Comparison of ENCODE assay signal across 24 mouse cellular contexts in the genomic region with DNA sequence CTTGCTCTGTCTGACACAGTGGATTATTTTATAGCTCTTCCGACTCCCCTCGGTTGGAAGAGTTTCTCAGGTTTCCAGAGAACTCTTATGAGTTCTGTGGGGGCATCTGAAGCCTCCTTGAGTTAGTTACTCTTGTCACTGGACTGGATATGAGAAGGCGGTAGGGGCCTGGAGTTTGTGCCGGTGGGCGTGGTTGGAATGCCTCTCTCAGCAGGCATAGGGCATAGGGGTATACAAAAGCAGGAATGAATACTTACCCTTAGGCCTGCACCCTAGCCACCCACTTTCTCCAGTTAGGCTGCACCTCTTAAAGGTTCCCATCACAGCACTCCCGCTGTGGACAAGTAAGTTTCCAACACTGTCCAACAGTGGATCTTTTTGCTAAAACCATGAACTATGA.
DNase-seq lines count a peak whose midpoint lies in the region; ATAC-seq lines count a peak whose summit lies in the region.
"Had no signal": no experiment of that assay in that cellular context is flagged by ENCODE, and none has a peak within 500 bp of the region (broad histone marks: within the 10 kb centered on the region; RNA-seq: fewer than 3 reads in every experiment).

No protein-coding gene starts in this region.

- 0 out of 2 replicates have a peak, but pooled peaks have one; percentile 34 for ATAC-seq in kidney, embryonic 15.5 days (replicated peaks; ENCODE audit: low FRiP score)
- ATAC-seq in midbrain, embryonic 16.5 days: no peak
- ATAC-seq: activated CD4-positive, CD25-positive, alpha-beta regulatory T cell, adult 4 months; forebrain, embryonic 15.5 days; hindbrain, postnatal 0 days had no signal

- DNase-seq in heart, adult 11 months: peak; percentile 87
- no peak for DNase-seq in heart, adult 8-10 months (ENCODE audit: low spot score)
- no peak for DNase-seq in kidney, adult 8-10 months
- no peak for DNase-seq in midbrain, embryonic 10.5 days (ENCODE audit: low spot score)
- DNase-seq: adrenal gland, adult 8-10 months; adrenal gland, postnatal 25 days; cerebellum, adult 11-12 months; cerebellum, adult 8-10 months; cerebellum, postnatal 10 days; cerebellum, postnatal 36 days; embryo, embryonic 11 days; gastrocnemius, postnatal 25 days; heart, adult 2 months had no signal

- H3K27ac ChIP-seq in kidney, embryonic 15.5 days: no peak overlapping the region
- 0 out of 2 replicates have a peak overlapping the region, but pooled peaks have one; percentile 33 for H3K27ac ChIP-seq in midbrain, embryonic 10.5 days (replicated peaks)
- H3K27ac ChIP-seq in midbrain, embryonic 16.5 days (ENCODE audit: low read length): no peak overlapping the region
- H3K27ac ChIP-seq: embryonic facial prominence, embryonic 10.5 days; embryonic facial prominence, embryonic 13.5 days; forebrain, embryonic 12.5 days; forebrain, embryonic 15.5 days; heart, adult 2 months; hindbrain, embryonic 14.5 days; hindbrain, postnatal 0 days had no signal

- H3K9ac ChIP-seq in kidney, embryonic 15.5 days: no peak overlapping the region
- H3K9ac ChIP-seq in midbrain, embryonic 16.5 days (ENCODE audit: low read depth, low read length): no peak overlapping the region
- H3K9ac ChIP-seq: embryonic facial prominence, embryonic 13.5 days; forebrain, embryonic 12.5 days; forebrain, embryonic 15.5 days; hindbrain, embryonic 14.5 days had no signal

- no peak overlapping the region for H3K4me3 ChIP-seq in kidney, embryonic 15.5 days (replicated peaks)
- H3K4me3 ChIP-seq in midbrain, embryonic 10.5 days: no peak overlapping the region
- no peak overlapping the region for H3K4me3 ChIP-seq in midbrain, embryonic 16.5 days (ENCODE audit: low read depth, low read length)
- H3K4me3 ChIP-seq: embryonic facial prominence, embryonic 10.5 days; embryonic facial prominence, embryonic 13.5 days; erythroblast, embryonic 14.5 days; forebrain, embryonic 12.5 days; forebrain, embryonic 15.5 days; heart, adult 2 months had no signal

- H3K4me2 ChIP-seq in kidney, embryonic 15.5 days: no peak overlapping the region
- H3K4me2 ChIP-seq in midbrain, embryonic 16.5 days (ENCODE audit: low read length): no peak overlapping the region
- H3K4me2 ChIP-seq: embryonic facial prominence, embryonic 13.5 days; forebrain, embryonic 12.5 days; forebrain, embryonic 15.5 days; heart, embryonic 11.5 days; hindbrain, embryonic 14.5 days had no signal

- H3K27me3 ChIP-seq in kidney, embryonic 15.5 days: no peaks in the 10 kb centered on the region
- H3K27me3 ChIP-seq in midbrain, embryonic 10.5 days (ENCODE audit: low read depth, poor library complexity, severe bottlenecking): no peaks in the 10 kb centered on the region
- no peaks in the 10 kb centered on the region for H3K27me3 ChIP-seq in midbrain, embryonic 16.5 days (ENCODE audit: control insufficient read depth, insufficient read depth, low read depth, low read length)
- H3K27me3 ChIP-seq: embryonic facial prominence, embryonic 13.5 days; forebrain, embryonic 12.5 days; forebrain, embryonic 15.5 days had no signal

- peaks cover 22% of the 10 kb centered on the region for H3K4me1 ChIP-seq in kidney, embryonic 15.5 days
- peaks cover 51% of the 10 kb centered on the region for H3K4me1 ChIP-seq in midbrain, embryonic 10.5 days
- peaks cover 10% of the 10 kb centered on the region for H3K4me1 ChIP-seq in midbrain, embryonic 16.5 days (ENCODE audit: control insufficient read depth, insufficient read depth, low read length)

- H3K36me3 ChIP-seq in kidney, embryonic 15.5 days: no peaks in the 10 kb centered on the region
- no peaks in the 10 kb centered on the region for H3K36me3 ChIP-seq in midbrain, embryonic 10.5 days
- H3K36me3 ChIP-seq in midbrain, embryonic 16.5 days (ENCODE audit: control insufficient read depth, insufficient read depth, low read length): no peaks in the 10 kb centered on the region
- H3K36me3 ChIP-seq: embryonic facial prominence, embryonic 10.5 days; embryonic facial prominence, embryonic 13.5 days; forebrain, embryonic 12.5 days; forebrain, embryonic 15.5 days had no signal

- H3K9me3 ChIP-seq in kidney, embryonic 15.5 days (replicated peaks): no peaks in the 10 kb centered on the region
- H3K9me3 ChIP-seq in midbrain, embryonic 10.5 days (replicated peaks): no peaks in the 10 kb centered on the region
- H3K9me3 ChIP-seq in midbrain, embryonic 16.5 days (replicated peaks; ENCODE audit: control insufficient read depth, low read length, poor library complexity, severe bottlenecking): no peaks in the 10 kb centered on the region
- H3K9me3 ChIP-seq: embryonic facial prominence, embryonic 10.5 days; embryonic facial prominence, embryonic 13.5 days; forebrain, embryonic 12.5 days; forebrain, embryonic 15.5 days had no signal

- 59% methylated on average over 6 of the region's 6 CpGs for WGBS in kidney, embryonic 15.5 days
- 62% methylated on average over 6 of the region's 6 CpGs for WGBS in midbrain, embryonic 10.5 days
- WGBS in midbrain, embryonic 16.5 days: 63% methylated on average over 6 of the region's 6 CpGs
